Mouse (Mus musculus): ENCODE results near the gene Nptn. TPM values are rescaled to one million over a fixed set of nuclear protein-coding genes. Genes with fewer than 3 reads are reported as not detected.

Nptn gene
- 57.7 and 59.4 TPM in 2 replicates for total RNA-seq (2017)

DNA sequence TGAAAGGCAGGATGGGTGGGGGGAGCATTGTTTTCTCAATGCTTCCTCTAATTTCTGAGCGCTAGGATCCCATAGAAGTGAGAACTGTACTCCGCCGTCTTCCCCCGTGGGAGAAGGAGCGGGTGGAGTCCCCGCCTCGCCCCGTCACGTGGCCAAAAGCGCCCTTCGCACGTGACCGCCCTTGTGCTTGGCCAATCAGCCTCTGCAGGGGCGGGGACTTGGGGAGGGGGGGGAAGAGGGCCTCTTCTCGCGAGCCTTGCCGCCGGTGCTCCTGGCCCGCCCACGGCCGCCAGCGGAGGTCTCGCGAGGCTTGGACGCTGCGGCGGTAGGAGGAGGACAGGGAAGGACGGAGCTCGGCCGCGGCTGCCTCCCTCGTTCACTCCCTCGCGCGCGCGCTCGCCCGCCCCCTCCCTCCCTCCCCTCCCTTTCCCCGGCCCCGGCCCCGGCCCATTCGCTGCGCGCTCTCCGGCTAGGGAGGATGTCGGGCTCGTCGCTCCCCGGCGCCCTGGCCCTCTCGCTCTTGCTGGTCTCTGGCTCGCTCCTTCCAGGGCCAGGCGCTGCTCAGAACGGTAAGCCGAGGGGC is at the start of gene Nptn:
Nptn (plus strand) TSS at position 283 of the 583 bp plus-strand sequence.
- peak; percentile 79 for ATAC-seq (replicated peaks; ENCODE audit: low read depth, poor library complexity, severe bottlenecking)

DNA sequence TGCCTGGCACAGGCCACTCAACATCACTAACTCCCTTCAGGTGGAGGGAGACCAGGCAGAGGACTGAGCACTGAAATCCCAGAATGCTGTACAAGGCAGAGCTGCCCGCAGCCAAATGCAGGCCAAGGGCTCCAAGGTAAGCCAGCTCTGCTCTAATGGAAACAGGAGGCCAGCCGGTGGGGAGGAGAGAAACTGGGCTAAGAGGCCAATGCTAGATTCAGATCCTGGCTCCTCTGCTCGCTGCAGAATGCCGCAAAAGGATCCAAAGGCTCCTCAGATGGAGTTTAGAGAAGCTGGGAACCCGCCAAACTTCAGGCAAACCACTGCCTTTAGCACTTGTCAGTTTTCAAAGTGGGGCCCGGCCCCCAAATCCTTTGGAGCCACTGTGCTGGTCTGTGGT is 48.7 kb upstream of the Nptn start:
- no peak for ATAC-seq (replicated peaks; ENCODE audit: low read depth, poor library complexity, severe bottlenecking)

DNA sequence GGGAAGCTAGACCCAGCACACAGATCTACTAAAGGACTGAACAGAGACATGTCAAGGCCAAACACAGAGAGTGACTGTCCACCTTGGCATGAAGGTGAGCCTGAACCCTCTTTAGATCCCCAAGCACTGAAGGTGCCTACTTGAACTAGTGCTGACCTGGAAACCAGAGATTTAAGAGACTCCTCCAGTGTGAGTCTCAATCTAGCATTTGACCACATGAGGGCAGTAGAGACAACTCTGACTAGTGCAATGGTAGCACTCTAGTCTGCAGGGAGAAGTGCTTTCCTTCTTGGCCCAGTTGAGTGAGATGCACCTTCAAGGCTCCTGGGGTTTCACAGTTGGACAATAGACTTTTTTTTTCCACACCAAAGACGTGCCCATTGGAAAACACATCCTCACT is 47.3 kb upstream of the Nptn start:
- ATAC-seq (replicated peaks; ENCODE audit: low read depth, poor library complexity, severe bottlenecking), result peak; percentile 65

DNA sequence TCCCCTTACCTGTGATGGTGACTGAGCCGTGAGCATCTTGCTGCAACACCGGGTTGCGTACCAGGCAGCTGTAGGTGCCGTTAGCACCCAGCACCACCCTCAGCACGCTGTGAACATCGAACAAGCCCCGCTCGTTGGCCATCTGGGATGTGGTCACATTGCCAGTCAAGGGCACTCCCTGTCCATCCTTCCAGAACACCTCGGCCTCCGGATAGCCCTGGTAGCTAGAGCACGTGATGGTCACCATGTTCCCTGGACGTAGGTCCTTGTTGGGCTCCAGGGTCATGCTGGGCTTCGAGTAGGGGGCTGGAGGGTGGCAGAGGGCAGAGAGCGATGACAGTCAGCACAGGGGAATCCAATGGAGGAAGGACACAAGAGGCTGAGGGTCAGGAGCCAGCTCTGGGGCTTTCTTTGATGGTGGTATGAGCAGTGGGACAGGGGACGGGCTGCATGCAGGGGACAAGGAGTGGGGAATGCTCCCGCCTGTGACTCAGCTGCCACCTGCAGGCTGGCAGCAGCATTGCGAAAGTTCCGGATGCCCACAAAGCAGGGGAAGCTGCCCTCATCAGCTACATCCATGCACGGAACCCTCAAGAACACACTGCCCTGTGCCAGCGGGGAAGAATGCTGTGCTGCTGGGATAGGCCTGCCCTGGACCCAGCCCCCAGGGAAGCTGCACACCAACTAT is 46.4 kb upstream of the Nptn start:
- peak; percentile 70 for ATAC-seq (replicated peaks; ENCODE audit: low read depth, poor library complexity, severe bottlenecking)

DNA sequence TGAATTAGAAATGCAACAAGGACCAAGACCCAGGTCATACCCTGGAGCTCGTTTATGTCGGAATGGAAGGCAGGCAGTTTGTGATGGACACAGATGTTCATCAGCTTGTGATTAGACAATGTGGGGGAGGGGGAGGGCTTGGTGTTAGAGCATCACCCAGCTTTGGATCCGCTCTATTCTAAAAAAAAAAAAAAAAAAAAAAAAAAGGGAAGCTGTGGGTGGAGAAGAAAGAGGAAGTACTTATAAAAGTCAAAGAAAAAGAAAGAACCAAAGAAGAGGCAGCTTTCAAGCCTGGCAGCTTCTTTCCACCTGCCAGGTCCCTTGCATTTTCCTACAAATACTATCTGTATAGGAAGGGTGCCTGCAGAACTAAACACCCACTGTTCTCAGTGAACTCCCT is 44.3 kb upstream of the Nptn start:
- peak; percentile 17 for ATAC-seq (replicated peaks; ENCODE audit: low read depth, poor library complexity, severe bottlenecking)

DNA sequence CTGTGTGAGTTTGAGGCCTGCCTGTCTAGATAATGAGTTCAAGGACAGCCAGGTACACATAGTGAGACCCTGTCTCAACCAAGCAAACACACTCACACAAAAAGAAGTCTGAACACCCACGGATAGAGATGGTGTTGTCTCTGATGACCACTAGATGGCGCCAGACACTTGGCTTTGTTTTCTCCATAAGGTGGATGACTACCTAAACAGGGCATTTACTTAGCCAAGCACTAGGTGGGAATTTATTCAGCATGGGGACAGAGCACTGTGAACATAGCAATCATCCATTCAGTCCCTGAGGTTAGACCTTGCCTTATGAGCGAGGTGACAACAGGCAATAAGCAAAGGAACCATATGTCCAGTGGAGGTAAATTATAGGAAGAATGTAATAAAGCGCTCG is 42.2 kb upstream of the Nptn start:
- 0 out of 2 replicates have a peak, but pooled peaks have one; percentile 23 for ATAC-seq (replicated peaks; ENCODE audit: low read depth, poor library complexity, severe bottlenecking)

DNA sequence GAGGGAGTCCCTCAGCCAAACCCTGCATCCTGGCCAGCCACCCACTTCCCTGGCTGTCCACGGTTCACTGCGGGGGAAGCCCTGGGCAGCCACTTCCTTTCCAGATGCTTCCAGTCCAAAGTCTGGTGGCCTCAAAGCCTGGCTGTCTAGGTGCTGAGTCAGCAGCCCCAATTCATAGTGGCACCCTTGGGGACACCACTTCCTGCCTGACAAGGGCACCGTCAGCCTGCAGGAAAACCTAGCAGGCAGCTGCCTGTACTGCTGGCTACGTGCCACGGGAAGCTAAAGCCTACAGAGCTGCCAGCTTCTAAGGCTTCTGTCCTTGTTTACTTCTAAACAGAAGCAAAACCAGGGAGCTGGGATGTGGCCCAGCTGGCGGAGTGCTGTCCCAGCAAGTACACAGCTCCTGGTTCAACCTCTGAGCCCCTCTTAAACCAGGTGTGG is 40.1 kb upstream of the Nptn start:
- peak; percentile 87 for ATAC-seq (replicated peaks; ENCODE audit: low read depth, poor library complexity, severe bottlenecking)

DNA sequence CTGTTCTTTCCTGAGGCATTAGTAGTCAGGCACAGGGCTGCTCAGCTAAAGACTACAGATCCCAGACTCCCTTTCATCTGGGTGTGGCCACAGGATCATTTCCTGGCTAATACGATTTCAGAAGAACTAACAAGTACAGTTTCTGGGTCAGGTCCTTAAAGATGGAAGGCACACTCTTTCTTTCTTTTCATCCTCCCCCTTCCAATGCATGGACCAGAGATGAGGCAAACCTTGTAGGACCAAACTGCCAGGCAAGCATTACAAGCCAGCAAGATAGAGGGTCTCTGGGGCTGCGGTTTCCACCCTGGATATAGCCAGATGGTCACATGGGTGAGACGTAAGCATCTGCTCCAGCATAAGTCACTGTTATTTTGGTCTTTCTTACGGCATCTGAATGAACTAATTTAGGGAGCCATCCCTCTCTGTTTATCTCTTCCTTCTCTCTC is 37.1 kb upstream of the Nptn start:
- ATAC-seq (replicated peaks; ENCODE audit: low read depth, poor library complexity, severe bottlenecking), result no peak

DNA sequence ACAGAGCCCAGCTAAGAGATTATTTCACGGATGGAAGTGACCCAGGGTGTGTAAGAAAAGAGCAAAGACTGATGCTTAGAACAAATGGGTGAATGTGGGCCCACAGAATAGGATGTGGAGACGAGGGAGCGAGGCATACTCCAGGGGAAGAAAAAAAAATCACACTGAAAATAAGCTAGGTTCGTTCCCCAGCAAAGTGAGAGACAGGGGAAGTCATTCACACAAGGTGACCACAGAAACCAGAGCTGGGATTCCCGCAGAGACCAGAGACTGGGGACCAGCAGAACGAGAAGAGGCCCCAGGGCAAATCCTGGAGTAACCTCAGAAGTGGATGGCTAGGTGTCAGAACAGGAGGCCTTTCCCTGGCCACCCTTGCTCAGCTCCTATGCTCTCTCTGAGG is 36.6 kb upstream of the Nptn start:
- ATAC-seq (replicated peaks; ENCODE audit: low read depth, poor library complexity, severe bottlenecking), result no peak

DNA sequence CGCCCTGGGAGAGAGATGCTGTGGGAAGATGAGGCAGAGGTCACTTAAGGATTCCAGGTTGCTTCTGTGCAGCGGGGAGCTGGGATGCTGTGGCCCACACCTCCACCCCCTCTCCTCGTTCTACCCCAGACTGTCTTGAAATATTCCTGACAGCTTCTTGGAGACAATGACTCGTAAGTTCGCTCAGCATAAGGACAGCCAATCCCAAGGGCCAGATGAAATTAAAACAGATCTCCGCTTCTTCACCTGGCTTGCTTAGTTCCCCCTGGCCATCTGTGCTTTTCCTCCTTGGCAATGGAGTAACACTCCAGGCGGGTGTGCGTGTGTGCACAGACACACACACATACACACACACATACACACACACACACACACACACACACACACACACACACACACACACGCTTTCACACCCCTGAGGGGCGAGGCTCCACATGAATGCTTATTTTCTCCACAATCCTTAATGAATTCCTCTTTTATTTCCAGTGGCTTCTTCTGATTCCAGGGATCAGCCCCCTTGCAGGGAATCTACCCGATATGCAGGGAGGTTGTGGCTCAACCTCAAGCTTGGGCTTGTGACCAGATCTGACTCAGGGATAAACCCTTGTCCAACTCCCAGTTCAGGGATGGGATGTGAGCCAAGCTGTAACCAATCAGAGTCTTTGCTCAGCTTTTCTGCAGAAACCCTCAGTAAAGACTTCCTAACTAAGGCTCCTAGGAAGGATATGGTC is 35.2 kb upstream of the Nptn start:
- ATAC-seq (replicated peaks; ENCODE audit: low read depth, poor library complexity, severe bottlenecking), result no peak

DNA sequence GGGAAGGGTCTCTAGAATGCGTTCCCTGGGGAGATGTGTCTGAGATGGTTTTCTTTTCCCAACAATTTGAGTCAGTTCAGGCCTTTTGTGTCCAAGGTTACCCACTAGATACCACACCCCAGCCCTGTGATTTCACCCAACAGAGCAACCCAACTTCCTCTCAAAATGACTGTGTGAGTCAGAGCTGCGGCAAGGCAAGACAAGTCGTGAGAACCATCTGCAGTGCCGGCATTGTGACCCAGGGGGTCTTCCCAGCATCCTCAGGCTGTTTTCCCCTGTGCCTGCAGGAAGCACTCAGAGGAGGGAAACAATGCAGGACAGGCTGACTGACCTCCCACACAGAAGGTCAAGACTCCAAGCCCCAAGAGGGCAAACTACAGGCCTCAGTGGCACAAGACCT is 33.1 kb upstream of the Nptn start:
- 0 out of 2 replicates have a peak, but pooled peaks have one; percentile 37 for ATAC-seq (replicated peaks; ENCODE audit: low read depth, poor library complexity, severe bottlenecking)

DNA sequence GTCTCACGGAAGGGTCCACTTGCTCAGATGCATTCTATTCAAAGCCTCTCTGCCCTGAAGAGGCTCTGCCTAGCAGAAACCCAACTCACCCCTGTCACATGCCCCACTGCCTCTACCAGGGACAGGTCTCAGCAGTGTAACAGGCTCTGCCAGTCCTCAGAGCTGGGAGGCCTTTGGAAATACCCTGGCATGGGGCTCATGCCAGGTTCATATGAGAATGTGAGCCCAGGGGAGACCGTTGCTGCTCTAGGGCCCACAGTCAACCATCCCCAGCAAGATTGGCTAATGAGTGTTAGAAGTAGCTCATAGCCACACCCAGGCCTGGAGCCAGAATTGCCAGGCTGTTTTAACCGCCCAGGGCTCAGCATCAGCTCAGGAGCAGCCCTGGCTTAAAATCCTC is 32.3 kb upstream of the Nptn start:
- ATAC-seq (replicated peaks; ENCODE audit: low read depth, poor library complexity, severe bottlenecking), result no peak

DNA sequence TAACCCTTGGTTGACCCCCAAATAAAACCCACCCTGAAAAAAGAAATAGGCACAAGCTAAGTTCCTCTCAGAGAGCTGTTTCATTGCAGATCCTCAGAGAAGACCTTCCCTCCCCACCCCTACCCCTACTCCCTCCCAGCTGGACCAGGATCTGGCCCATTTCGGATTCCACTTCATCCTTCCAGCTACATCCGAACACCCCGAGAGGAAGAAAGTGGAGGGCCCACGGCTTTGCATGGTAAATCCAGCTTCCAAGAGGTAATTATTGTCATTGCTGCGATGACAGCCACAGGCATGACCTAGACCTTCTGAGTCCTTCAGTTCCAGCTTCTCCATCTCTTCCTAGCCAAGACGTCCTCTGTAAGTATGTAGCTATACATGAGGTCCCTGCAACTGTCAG is 31.1 kb upstream of the Nptn start:
- ATAC-seq (replicated peaks; ENCODE audit: low read depth, poor library complexity, severe bottlenecking), result no peak

DNA sequence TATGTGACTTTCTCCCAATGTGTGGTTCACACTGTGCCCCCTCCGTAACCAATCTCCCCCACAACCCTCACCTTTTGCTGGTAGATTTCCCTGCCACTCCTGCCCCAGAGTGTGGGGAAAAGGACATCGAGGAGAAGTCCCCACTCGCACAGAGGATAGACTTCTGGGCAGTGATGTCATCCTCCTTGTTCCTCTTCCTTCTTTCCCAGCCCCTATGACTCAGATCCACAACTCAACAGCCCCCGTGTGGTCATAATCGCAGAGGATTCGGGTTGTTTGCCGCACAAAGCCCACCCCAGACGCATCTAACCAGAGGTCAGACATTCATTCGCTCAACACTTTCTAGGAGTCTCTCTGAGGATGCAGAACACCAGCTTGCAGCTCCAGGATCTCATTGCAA is 30.0 kb upstream of the Nptn start:
- ATAC-seq (replicated peaks; ENCODE audit: low read depth, poor library complexity, severe bottlenecking), result peak; percentile 50; the same call in 1 of the 2 replicates

DNA sequence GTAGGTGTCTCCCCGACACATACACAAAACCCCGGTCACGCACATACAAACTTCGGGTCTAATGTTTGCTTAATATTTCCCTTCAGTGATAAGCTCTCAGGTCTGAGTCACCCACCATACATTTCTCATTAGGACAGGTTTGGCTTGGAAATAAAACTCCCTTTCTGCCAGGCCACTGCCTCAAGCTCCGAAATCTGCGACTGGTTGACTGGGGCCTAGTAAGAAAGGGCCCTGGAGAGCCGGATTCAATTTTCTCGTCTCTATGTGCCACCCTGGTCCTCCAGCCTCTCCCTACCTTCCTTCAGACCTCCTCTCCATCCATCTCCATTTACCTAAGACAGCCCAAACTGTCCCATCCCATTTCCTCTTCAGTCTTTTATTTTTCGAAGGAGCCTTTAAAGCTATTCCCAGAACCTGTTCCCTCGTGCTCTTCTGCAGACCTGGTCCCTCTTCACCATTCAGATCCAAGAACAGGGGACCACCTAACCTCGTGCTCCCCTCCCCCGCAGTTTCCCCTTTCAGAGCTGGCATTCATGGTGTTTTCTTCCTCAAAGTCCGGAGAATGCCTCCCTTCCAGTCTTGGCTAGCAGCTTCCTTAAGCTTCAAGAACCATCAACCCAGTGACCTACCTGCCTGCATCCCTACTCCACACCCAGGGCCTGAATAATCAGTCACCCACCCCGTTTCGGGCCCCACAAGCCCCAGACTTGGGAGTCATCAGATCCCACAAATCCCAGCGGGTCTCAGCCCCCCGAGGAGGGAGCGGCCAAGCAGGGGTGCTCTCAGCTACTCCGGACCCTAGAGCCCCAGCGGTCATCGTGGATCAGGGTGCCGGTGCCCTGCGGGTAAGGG is 27.8 kb upstream of the Nptn start:
- ATAC-seq (replicated peaks; ENCODE audit: low read depth, poor library complexity, severe bottlenecking), result no peak

DNA sequence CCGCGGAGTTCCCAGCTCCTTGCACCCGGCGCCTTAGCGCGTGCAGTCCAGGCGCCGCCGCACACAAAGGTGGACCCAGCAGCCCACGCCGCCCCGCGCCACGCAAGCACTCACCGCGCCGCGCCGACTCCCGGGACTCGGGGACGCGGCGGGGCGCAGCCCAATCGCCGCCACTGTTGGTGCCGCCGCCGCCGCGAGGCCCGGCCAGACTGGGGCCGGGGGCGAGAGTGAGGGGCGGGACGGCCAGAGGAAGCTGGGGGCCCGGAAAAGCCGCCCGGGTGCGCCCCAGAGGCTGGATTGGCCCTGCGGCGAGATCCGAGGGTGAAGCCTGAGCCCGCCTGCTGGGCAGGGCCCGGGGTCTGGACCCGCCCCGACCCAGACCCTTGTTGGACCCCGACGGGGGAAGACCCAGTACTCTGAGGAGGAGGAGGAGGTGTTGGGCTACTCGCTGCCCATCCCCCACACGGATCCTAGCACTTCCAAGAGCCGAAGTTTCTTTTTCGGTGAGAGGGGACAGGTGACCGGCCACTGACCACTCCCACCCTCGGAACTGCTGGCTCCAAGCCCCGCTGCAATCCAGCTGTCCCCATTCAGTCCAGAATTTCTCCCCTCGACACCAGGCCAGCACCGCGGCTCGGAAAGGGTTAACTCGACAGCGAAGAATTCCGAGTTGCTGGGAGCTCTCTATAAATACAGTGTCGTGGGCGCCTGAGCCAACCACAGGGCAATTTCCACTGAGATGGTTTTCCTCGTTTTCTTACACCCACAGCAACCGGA is 26.9 kb upstream of the Nptn start, which contains the start of gene Cd276:
Cd276 (minus strand) TSS at position 530 of the 777 bp plus-strand sequence.
- no peak for ATAC-seq (replicated peaks; ENCODE audit: low read depth, poor library complexity, severe bottlenecking)

DNA sequence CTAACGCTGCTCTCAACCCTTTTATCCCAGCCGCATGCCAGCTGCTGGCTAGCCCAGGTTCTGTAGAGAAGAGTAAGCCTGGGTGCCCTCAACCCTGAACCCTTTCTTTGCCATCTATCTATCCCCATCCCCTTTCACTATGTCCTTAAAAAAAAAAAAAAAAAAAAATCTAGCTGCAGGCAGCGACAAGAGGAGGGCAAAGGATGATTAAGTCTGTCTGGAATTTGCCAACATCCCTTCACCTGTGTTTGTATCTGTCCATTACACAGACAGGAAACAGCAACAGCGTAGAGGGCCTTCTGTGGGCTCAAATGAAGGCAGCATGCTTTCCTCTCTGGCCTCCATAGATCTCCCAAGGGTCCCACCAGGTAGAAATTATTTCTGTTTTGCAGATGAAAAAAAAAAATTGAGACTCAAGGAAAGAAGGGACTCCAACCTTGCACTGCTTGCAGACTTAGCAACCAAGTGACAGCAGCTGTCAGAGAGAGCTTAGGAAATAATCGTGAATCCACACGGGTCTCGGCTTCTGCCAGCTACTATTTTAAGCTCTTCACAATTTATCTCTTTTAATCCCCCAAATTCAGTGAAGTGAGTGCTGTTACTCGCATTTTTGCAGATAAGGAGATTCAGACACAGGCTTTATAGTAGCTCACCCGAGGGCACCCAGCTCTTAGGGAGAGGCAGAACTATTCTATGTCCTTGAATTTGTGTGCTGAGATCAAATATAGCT is 26.2 kb upstream of the Nptn start:
- no peak for ATAC-seq (replicated peaks; ENCODE audit: low read depth, poor library complexity, severe bottlenecking)

DNA sequence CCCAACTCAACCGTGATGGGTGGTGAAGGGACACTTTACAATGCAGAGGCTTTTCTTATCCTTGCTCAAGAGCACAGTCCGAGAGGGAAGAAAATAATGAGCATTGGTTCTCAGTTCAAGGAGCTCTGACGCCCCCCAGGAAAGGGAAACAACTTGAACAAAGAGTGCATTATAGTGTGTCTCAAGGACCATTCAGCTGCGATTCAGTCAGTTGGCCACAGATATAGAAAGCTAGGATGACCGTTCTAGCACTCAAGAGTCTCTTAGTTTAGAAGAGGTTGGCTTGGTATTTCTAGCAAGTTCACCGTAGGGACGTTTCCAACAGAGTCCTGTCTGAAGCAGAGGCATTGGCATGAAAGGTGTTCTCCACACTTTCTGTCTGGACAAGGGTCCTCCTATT is 25.4 kb upstream of the Nptn start:
- ATAC-seq (replicated peaks; ENCODE audit: low read depth, poor library complexity, severe bottlenecking), result no peak

All from common myeloid progenitor, adult 5-6 weeks (primary cell).